13 mouse cellular contexts compared by ENCODE assay signal in genomic region chr5:124218986-124219385, GRCm38 (mm10). TPM values are rescaled to one million over a fixed set of nuclear protein-coding genes. Genes with fewer than 3 reads are reported as not detected.
DNase-seq lines count a peak whose midpoint lies in the region; ATAC-seq and TF ChIP-seq lines count a peak whose summit lies in the region.
"Had no signal": no experiment of that assay in that cellular context is flagged by ENCODE, and none has a peak within 500 bp of the region (broad histone marks: within the 10 kb centered on the region; RNA-seq: fewer than 3 reads in every experiment).

No protein-coding gene starts in this region.

- intact Hi-C loops in heart, postnatal 14 days (cut with DNase I), result no loop called here

- no peak for TF ChIP-seq CTCF in spleen, adult 2 months (IDR thresholded peaks at IDR 0.05; ENCODE audit: extremely low read depth, insufficient read depth, insufficient read length, insufficient replicate concordance)
- no peak for TF ChIP-seq CTCF in liver, postnatal 0 days (IDR thresholded peaks at IDR 0.05; ENCODE audit: low read depth)

- H3K27ac ChIP-seq in heart, embryonic 12.5 days (ENCODE audit: poor library complexity, severe bottlenecking), result peak overlapping the region; percentile 71
- peak overlapping the region; percentile 14 for H3K27ac ChIP-seq in spleen, adult 2 months (ENCODE audit: insufficient read depth, low read length)
- H3K27ac ChIP-seq in liver, postnatal 0 days (ENCODE audit: low read depth), result no peak overlapping the region
- H3K27ac ChIP-seq: midbrain, embryonic 10.5 days; neural tube, embryonic 13.5 days had no signal

- no peak overlapping the region for H3K4me3 ChIP-seq in heart, embryonic 12.5 days
- H3K4me3 ChIP-seq in spleen, adult 2 months (ENCODE audit: extremely low read depth, insufficient read depth, insufficient read length), result peak overlapping the region; percentile 0; the same call in 1 of the 2 replicates
- no peak overlapping the region for H3K4me3 ChIP-seq in liver, postnatal 0 days (ENCODE audit: low read depth, low read length)
- H3K4me3 ChIP-seq: midbrain, embryonic 10.5 days; neural tube, embryonic 13.5 days had no signal

- H3K36me3 ChIP-seq in heart, embryonic 12.5 days, result peaks cover 12% of the 10 kb centered on the region
- no peaks in the 10 kb centered on the region for H3K36me3 ChIP-seq in spleen, adult 2 months (ENCODE audit: control insufficient read depth, insufficient read depth, low read length)
- peaks cover 2% of the 10 kb centered on the region; the same call in 1 of the 2 replicates for H3K36me3 ChIP-seq in liver, postnatal 0 days (replicated peaks; ENCODE audit: insufficient read depth, low read length)
- H3K36me3 ChIP-seq: neural tube, embryonic 13.5 days had no signal

- H3K27me3 ChIP-seq in heart, embryonic 12.5 days (replicated peaks), result no peaks in the 10 kb centered on the region
- no peaks in the 10 kb centered on the region for H3K27me3 ChIP-seq in spleen, adult 2 months (ENCODE audit: control insufficient read depth, insufficient read depth, low read length)
- no peaks in the 10 kb centered on the region for H3K27me3 ChIP-seq in liver, postnatal 0 days (ENCODE audit: insufficient read depth, low read length)
- H3K27me3 ChIP-seq: neural tube, embryonic 13.5 days had no signal

- no peak for TF ChIP-seq POLR2A in spleen, adult 2 months (IDR thresholded peaks at IDR 0.05; ENCODE audit: low read depth, low read length)

- H3K4me2 ChIP-seq in heart, embryonic 12.5 days, result 0 out of 2 replicates have a peak overlapping the region, but pooled peaks have one; percentile 0
- H3K4me2 ChIP-seq in liver, postnatal 0 days (ENCODE audit: low read depth, low read length), result no peak overlapping the region
- H3K4me2 ChIP-seq: neural tube, embryonic 13.5 days had no signal

- ATAC-seq in heart, embryonic 12.5 days (ENCODE audit: insufficient number of reproducible peaks, low FRiP score), result no peak
- no peak for ATAC-seq in liver, postnatal 0 days

- H3K9me3 ChIP-seq in heart, embryonic 12.5 days (replicated peaks), result no peaks in the 10 kb centered on the region
- H3K9me3 ChIP-seq in liver, postnatal 0 days (ENCODE audit: low read length), result no peaks in the 10 kb centered on the region
- H3K9me3 ChIP-seq: midbrain, embryonic 10.5 days; neural tube, embryonic 13.5 days had no signal

- 38% methylated on average over 7 of the region's 7 CpGs for WGBS in heart, embryonic 12.5 days
- WGBS in spleen, adult 2 months, result 42% methylated on average over 7 of the region's 7 CpGs
- 67% methylated on average over 7 of the region's 7 CpGs for WGBS in liver, postnatal 0 days (ENCODE audit: insufficient replicate concordance)

- H3K9ac ChIP-seq in heart, embryonic 12.5 days, result no peak overlapping the region
- H3K9ac ChIP-seq in liver, postnatal 0 days (replicated peaks), result no peak overlapping the region
- H3K9ac ChIP-seq: neural tube, embryonic 13.5 days had no signal

- no peak for TF ChIP-seq EP300 in liver, postnatal 0 days (IDR thresholded peaks at IDR 0.05; ENCODE audit: low read depth)

- no peak for DNase-seq in heart, postnatal 14 days
- no peak for DNase-seq in spleen, adult 2 months (ENCODE audit: low read depth in 1 of 2, low spot score in 2 of 2)
- no peak for DNase-seq in spleen, adult 12 weeks (ENCODE audit: low spot score)
- peak; percentile 52 for DNase-seq in heart, postnatal 4 days
- DNase-seq in liver, postnatal 0 days, result no peak
- DNase-seq in adrenal gland, postnatal 4 days (ENCODE audit: low spot score in 2 of 2), result no peak
- DNase-seq: adrenal gland, postnatal 25 days; cerebellum, postnatal 14 days; kidney, adult 8-10 months; thymus, adult 2 months had no signal

- H3K4me1 ChIP-seq in heart, embryonic 12.5 days (replicated peaks), result peaks cover 97% of the 10 kb centered on the region
- H3K4me1 ChIP-seq in spleen, adult 2 months (ENCODE audit: control insufficient read depth, insufficient read depth, insufficient read length), result peaks cover 57% of the 10 kb centered on the region
- H3K4me1 ChIP-seq in liver, postnatal 0 days (ENCODE audit: insufficient read depth), result peaks cover 39% of the 10 kb centered on the region

RNA-seq across cellular contexts. Expression of gene Pitpnm2, which starts 30.6 kb away (rescaled TPM):
- polyA plus RNA-seq in heart, embryonic 12.5 days (2016; fragmentation: Nextera tagmentation; extraction: Ambion mirVana), result 7.5 and 7.8 TPM in 2 replicates
- 10 to 100 TPM; 47.9 to 52.4 TPM for total RNA-seq in heart, postnatal 14 days (2021)
- polyA plus RNA-seq in spleen, adult 2 months (2012; rRNA removed), result 65.8 and 97.5 TPM in 2 replicates
- 10 to 100 TPM; 45.9 to 52.2 TPM for total RNA-seq in heart, postnatal 4 days (2021)
- 2.1 and 2.4 TPM in 2 replicates for polyA plus RNA-seq in liver, postnatal 0 days (2015; fragmentation: Nextera tagmentation; extraction: Ambion mirVana)
- total RNA-seq in adrenal gland, postnatal 4 days (2021), result 10 to 100 TPM; 51.2 to 56.3 TPM
